Mouse (Mus musculus) megakaryocyte, embryonic 14.5 days (primary cell): Measurements from ENCODE around the gene Scfd2.

ENCODE experiments used
- FLI1 ChIP-seq: IDR thresholded peaks from 2 replicates; pipeline ENCODE4 v1.6.1; 2012; ENCODE audit warnings: low read length, inconsistent platforms, mixed read lengths
- GATA1 ChIP-seq: IDR thresholded peaks from 3 replicates; pipeline ENCODE4 v1.6.1; 2012; ENCODE audit warnings: mixed read lengths, low read length, inconsistent platforms, borderline replicate concordance

DNA sequence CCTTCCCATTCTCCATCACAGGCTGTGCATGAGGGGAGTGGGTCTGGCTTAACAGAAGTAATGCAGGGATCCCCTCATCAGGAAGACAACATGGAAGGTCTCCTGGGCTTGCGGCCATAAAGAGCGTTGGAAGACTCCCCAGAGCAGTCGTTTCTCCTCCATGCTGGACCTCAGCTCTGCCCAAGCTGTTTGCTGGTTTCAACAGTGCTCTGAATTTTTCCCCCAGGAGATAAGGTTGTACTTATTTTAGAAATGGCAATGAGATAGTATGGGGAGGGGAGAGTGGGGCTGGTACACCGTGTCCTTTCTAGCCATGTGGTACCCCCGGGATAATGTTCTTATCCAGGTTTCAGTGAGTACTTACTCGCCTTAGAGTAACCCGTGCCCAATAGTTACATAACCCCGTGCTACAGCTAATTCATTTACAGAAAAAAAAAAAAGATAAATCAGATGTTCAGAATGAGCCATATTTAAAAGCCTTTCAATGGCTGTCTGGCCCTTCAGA is 285.9 kb downstream of the Scfd2 start:
- TF ChIP-seq GATA1 (no peak), FLI1 (no peak)
